Mouse (Mus musculus) MEL-GATA-1-ER (cell line): ENCODE data around the gene Micu2.
"Not testable (repeated sequence)": the region's sequence is repeated elsewhere in the genome, so short reads cannot be mapped to it uniquely, and the experiment has no call there.

Experiments used
- DNase-seq: peaks from one replicate; pipeline ENCODE4 v3.0.0-alpha.2; 2012; ENCODE audit warnings: low read depth; ENCODE audit errors: extremely low read depth

The Micu2 gene

GRCm38 (mm10) chr14:57896088-57896871 lies 102.8 kb downstream of the Micu2 start:
- DNase-seq, result not testable (repeated sequence)

DNA sequence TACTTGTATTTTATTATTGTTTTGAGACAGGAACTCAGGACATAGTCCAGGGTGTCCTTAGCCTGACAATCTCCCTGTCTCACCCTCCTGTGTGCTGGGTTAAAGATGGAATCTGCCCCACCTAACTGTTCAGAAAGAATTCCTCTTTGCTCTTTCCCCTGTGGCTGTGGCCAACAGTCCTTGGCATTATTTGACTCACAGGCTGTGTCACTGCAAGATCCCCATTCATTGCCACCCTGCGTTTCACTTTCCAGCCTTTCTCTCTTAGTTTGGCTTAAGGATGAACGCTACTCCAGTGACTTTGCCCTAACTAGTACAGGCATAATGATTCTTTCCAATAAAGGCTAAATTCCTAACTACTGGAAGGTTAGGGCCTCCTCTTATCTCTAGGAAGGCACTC lies 104.7 kb downstream of the Micu2 start:
- DNase-seq, result no peak

DNA sequence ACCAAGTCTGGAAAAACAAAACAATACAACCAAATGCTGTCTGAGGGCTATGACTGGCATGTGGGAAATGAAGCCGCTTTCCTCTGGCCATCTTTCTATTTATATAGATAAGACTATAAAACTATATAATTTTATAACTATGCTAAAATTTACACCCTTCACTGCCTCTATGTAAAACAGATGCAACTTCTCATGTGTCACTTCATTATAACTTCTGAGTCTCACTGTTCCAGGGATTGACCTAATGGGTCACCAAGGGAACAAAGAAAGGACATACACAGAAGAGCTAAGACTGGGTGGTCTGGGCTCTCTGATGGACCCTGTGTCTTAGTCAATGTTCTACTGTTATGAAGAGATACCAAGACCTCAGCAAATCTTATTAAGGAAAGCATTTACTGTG lies 106.1 kb downstream of the Micu2 start:
- DNase-seq, result no peak

DNA sequence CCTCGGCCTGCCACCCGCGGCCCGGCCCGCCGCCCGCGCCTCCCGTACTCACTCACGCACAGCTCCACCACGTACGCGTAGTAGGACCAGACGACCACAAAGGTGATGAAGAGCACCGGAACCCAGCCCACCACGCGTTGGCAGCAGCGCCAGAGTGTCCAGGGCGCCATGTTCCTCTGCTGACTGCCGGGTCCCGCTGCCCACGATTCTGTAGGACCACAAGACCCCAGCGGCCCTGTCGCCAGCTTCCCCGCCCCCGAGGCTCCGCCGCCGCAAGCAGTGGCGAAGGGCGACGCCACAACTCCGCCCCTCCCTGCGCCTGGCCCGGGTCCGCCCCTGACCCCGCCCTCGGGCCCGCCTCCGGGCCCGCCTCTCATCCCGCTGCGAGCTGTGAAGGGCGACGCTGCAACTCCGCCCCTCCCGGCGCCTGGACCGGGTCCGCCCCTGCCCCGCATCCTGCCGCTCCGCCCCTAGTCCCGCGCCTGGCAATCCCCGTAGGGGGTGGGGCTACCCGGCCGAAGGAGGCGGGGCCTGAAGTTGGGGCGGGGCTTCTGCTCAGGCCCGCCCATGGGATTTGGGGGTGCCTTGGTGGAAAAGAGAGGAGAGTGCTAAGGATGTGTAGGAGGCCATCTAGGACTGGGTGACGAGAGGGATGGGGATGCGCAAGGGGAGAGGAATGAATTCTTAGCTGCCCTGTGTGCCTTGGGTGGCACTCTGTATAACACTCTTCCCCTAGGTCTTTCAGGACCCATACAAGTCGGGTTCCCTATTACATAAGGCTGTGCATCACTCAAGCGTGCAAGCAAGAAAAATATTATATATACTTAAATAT lies 108.8 kb downstream of the Micu2 start, which contains the start of gene Zdhhc20:
Gene Zdhhc20 (minus strand): TSS at position 266 of the 832 bp plus-strand sequence.
- peak; percentile 57 for DNase-seq

DNA sequence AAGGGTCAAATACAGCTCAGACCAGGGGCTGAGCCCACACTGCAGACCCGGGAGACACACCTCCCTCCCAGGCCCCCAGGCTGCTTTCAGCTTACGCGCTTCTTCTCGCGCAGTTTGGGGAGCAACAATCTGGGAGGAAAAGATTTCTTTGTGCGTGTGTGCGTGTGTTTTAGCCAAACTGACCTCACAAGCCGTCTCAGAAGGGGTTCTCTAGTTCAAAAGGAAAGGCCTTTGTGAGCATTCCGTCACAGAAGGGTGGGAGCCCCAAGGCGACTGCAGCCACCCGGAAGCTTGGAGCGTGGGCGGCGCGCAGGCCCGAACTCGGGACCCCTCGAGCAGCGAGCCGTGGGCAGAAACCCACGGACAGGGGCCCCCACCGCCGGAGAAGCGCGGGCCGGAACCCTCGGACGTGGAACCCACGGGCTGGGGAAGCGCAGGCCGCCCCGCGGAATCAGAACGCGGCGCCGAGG lies 109.5 kb downstream of the Micu2 start:
- no peak for DNase-seq

DNA sequence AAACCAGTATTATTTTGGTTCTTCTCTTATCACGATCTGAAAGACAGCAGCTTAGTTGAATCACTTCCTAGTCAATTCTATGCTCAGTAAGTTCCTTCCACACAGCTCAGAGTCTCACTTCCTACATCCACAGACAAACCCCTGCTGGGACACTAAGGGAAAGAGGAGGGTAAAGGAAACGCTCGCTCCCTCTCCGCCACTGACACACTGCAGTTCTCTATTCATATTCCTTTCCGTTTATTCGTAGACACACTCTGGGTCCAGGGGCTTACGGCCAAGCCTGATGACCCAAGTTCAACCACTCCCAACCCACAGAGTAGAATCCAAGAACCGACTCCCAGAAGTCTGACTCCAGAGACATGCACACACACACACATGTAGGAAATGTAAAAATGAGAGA lies 111.9 kb downstream of the Micu2 start:
- DNase-seq, result no peak

DNA sequence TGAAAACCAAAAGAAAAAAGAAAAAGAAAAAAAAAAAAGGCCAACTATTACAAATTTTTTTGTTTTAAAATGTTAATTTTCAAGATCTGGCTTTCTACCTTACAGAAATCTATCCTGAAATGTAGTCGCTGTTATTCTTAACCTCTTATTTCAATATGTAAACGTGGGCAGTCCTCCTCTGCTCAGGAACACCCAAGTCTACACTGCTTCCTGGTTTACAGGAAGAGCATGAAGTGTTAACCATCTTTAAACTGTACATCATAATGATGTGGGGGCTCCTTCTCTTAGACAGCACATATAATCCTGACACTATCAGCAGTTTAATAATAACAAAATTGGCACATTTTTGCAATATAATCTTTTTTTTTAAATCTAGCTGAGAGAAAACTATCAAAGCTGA lies 113.0 kb downstream of the Micu2 start:
- DNase-seq, result no peak

- DNase-seq, result no peak
Measured at GRCm38 (mm10) chr14:57883341-57883740, 115.7 kb downstream of the Micu2 start.

- DNase-seq, result no peak
Measured at GRCm38 (mm10) chr14:57882720-57883119, 116.3 kb downstream of the Micu2 start.

DNA sequence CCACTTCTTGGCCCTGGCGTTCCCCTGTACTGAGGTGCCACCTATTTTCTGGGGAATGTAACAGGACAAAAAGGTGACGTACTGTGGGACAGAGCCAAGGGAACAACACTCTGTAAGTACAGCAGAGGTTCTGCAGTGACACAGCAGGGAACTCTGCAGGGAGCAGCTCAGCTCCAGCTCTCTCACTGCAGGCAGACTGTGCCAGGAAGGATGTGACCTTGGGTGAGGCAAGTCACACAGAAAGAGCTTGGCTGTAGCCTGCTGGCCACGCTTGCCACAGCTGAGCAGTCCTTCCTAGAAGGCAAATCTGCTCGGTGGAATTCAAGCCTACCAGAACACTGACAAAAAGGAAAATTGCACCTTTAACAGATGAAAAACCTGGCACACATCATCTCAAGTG lies 117.3 kb downstream of the Micu2 start:
- DNase-seq, result no peak

GRCm38 (mm10) chr14:57881074-57881473 lies 118.0 kb downstream of the Micu2 start:
- no peak for DNase-seq

DNA sequence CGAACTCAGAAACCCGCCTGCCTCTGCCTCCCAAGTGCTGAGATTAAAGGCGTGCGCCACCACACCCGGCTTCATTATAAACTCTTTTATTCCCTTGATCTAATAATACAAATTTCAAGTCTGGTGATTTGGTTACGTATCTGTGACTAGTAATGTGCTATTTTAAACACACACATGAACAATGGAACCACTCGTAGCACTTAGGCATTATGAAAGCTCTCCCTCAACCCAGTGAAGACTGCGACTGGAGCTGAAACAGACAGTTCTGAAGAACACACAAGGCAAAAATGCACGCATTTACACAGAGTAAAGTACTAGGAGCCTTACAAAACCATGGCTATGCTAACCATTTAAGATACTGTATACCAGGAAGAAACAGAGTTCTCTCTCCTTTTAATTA lies 121.1 kb downstream of the Micu2 start:
- no peak for DNase-seq

- DNase-seq, result no peak
Measured at GRCm38 (mm10) chr14:57866676-57867276, 132.3 kb downstream of the Micu2 start.
